Mouse (Mus musculus) thymus, postnatal 0 days (tissue): ENCODE data around the gene Cox11. TPM values are rescaled to one million over a fixed set of nuclear protein-coding genes. Genes with fewer than 3 reads are reported as not detected.

Experiments
- DNase-seq: peaks from one replicate; pipeline ENCODE4 v3.0.0-alpha.2; 2015; ENCODE audit warnings: low spot score
- polyA plus RNA-seq: library from polyadenylated mRNA; unstranded; fragments of >200 nt; fragmentation: Nextera tagmentation; extraction: Ambion mirVana; gene quantifications from 2 replicates; pipeline ENCODE4 v1.2.1, GENCODE M21; 2015

The Cox11 gene
- 23.2 and 31.1 TPM in 2 replicates for polyA plus RNA-seq

GRCm38 (mm10) chr11:90637440-90638311, at the start of gene Cox11, which contains the start of gene Stxbp4:
Gene Cox11, plus strand, starts transcription at chr11:90638173.
Gene Stxbp4, minus strand, starts transcription at chr11:90638084.
- DNase-seq: peak; percentile 97

GRCm38 (mm10) chr11:90590996-90591395, 47.0 kb upstream of the Cox11 start:
- no peak for DNase-seq

- DNase-seq: no peak
These were observed 42.1 kb upstream of the Cox11 start for GRCm38 (mm10) chr11:90595826-90596225.

GRCm38 (mm10) chr11:90603066-90603465, 34.9 kb upstream of the Cox11 start:
- no peak for DNase-seq

- no peak for DNase-seq
These were observed 25.9 kb upstream of the Cox11 start for GRCm38 (mm10) chr11:90612118-90612517.

- DNase-seq: no peak
These were observed 23.2 kb upstream of the Cox11 start for GRCm38 (mm10) chr11:90614743-90615142.

GRCm38 (mm10) chr11:90616431-90616830, 21.5 kb upstream of the Cox11 start:
- DNase-seq: peak; percentile 46

- no peak for DNase-seq
These were observed 15.9 kb upstream of the Cox11 start for GRCm38 (mm10) chr11:90622044-90622443.

GRCm38 (mm10) chr11:90622500-90622899, 15.5 kb upstream of the Cox11 start:
- DNase-seq: no peak

- peak; percentile 64 for DNase-seq
These were observed 14.5 kb upstream of the Cox11 start for GRCm38 (mm10) chr11:90623477-90623876.

- DNase-seq: no peak
These were observed 12.8 kb upstream of the Cox11 start for GRCm38 (mm10) chr11:90625174-90625573.

- DNase-seq: no peak
These were observed 10.2 kb upstream of the Cox11 start for GRCm38 (mm10) chr11:90627751-90628150.

- no peak for DNase-seq
These were observed 5.5 kb upstream of the Cox11 start for GRCm38 (mm10) chr11:90632480-90632879.

- DNase-seq: no peak
These were observed 3.3 kb upstream of the Cox11 start for GRCm38 (mm10) chr11:90634661-90635060.

GRCm38 (mm10) chr11:90638312-90638830, 398 bp downstream of the Cox11 start:
- peak; percentile 35 for DNase-seq

- DNase-seq: no peak
These were observed 11.8 kb downstream of the Cox11 start for GRCm38 (mm10) chr11:90649777-90650176.

GRCm38 (mm10) chr11:90650231-90650885, 12.4 kb downstream of the Cox11 start:
- DNase-seq: no peak

GRCm38 (mm10) chr11:90652603-90653002, 14.6 kb downstream of the Cox11 start:
- no peak for DNase-seq

GRCm38 (mm10) chr11:90657527-90657926, 19.6 kb downstream of the Cox11 start:
- no peak for DNase-seq

GRCm38 (mm10) chr11:90660662-90661061, 22.7 kb downstream of the Cox11 start:
- no peak for DNase-seq

GRCm38 (mm10) chr11:90663052-90663451, 25.1 kb downstream of the Cox11 start:
- DNase-seq: no peak

GRCm38 (mm10) chr11:90663618-90664297, 25.8 kb downstream of the Cox11 start:
- DNase-seq: no peak
